ENCODE assay signal across 8 mouse cellular contexts in the genomic region with DNA sequence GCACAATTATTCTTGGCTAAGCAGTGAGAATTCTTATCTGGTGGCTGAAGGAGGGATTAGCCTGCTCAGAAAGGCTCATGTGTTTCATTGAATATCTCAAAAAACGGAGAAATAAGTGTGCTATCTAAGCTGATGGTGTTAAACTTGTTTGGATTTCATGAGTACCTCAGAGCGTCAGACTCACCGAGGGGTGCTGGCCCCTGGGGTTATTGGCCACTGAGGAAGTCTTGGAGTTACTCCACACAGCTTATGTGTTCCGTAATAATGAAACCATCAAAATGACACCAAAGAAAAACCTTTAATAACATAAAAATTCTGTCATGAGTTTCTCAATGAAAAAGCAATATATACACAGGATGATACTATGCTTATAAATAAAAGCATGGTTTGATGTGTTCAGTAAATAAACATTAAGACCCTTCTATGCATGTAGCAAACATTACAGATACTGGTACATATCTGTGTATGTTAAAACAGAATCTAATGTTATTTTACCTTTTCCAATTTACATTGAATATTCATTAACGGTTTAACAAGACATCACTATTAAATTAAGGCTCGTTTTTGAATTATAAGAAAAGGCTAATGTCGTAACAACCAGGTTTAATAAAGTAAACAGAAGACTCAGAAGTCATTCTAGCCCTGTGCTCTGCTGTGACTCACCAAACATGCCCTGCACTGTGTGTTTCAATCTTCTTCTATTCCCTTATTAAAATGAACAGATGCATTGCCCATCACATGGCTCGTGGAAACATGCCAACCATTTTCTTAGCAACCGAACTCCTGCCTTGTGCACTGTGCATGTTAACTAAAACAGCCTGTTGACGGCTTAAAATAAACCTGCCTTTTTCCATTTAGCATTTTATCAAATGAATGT.
DNase-seq lines count a peak whose midpoint lies in the region; ATAC-seq and TF ChIP-seq lines count a peak whose summit lies in the region.

No protein-coding gene starts in this region.

- no peak overlapping the region for H3K4me3 ChIP-seq in C2C12 (ENCODE audit: insufficient read depth, poor library complexity, severe bottlenecking)
- no peak overlapping the region for H3K4me3 ChIP-seq in embryonic facial prominence, embryonic 14.5 days (ENCODE audit: low read depth, low read length)

- no peak overlapping the region for H3K9ac ChIP-seq in embryonic facial prominence, embryonic 14.5 days (ENCODE audit: low read depth, low read length)

- H3K27ac ChIP-seq in embryonic facial prominence, embryonic 14.5 days (replicated peaks; ENCODE audit: low read depth, low read length): no peak overlapping the region

- ATAC-seq in embryonic facial prominence, embryonic 14.5 days (ENCODE audit: low read depth): peak; percentile 86

- H3ac ChIP-seq in C2C12 (ENCODE audit: control insufficient read depth, insufficient read length, low read depth): no peak overlapping the region

- H3K9me3 ChIP-seq in embryonic facial prominence, embryonic 14.5 days (ENCODE audit: control insufficient read depth, low read length): no peaks in the 10 kb centered on the region

- WGBS in embryonic facial prominence, embryonic 14.5 days: 46% methylated on average over 10 of the region's 10 CpGs

- no peaks in the 10 kb centered on the region for H3K36me3 ChIP-seq in C2C12 (ENCODE audit: control insufficient read depth, insufficient read depth)
- H3K36me3 ChIP-seq in embryonic facial prominence, embryonic 14.5 days (ENCODE audit: control insufficient read depth, insufficient read depth, low read length): no peaks in the 10 kb centered on the region

- H3K79me2 ChIP-seq in C2C12 (ENCODE audit: control insufficient read depth, insufficient read depth): no peaks in the 10 kb centered on the region

- peak; percentile 40 to 70 for DNase-seq in adrenal gland, adult (ENCODE audit: inconsistent age in 2 of 2, low spot score in 1 of 2)
- DNase-seq in adrenal gland, postnatal 25 days: no peak
- DNase-seq in embryonic facial prominence, embryonic 14.5 days (ENCODE audit: low spot score): peak; percentile 92
- DNase-seq in layer of hippocampus, postnatal 10 days (ENCODE audit: low spot score in 2 of 2): peak; percentile 69 to 74
- DNase-seq in right cerebral cortex, adult 18-20 months: peak; percentile 78
- no peak for DNase-seq in kidney, adult 18-20 months
- no peak for DNase-seq in thymus, adult 18-20 months

- peaks cover 12% of the 10 kb centered on the region; the same call in 1 of the 2 replicates for H3K4me1 ChIP-seq in embryonic facial prominence, embryonic 14.5 days (ENCODE audit: control insufficient read depth, insufficient read depth, low read length)

- H3K27me3 ChIP-seq in C2C12 (ENCODE audit: control insufficient read depth, insufficient read depth, insufficient read length): no peaks in the 10 kb centered on the region
- H3K27me3 ChIP-seq in embryonic facial prominence, embryonic 14.5 days (replicated peaks; ENCODE audit: control insufficient read depth, insufficient read depth, low read length): no peaks in the 10 kb centered on the region

- H3K79me3 ChIP-seq in C2C12 (ENCODE audit: low read depth): no peaks in the 10 kb centered on the region

- no peak overlapping the region for H3K4me2 ChIP-seq in embryonic facial prominence, embryonic 14.5 days (ENCODE audit: low read depth, low read length)

- TF ChIP-seq CTCF in C2C12 (IDR thresholded peaks at IDR 0.05; ENCODE audit: control insufficient read depth, insufficient read depth, insufficient read length): no peak

TF ChIP-seq in C2C12, 6 proteins besides CTCF, POLR2A, EP300 and RAD21:
- no peak for TF ChIP-seq CEBPB (IDR thresholded peaks at IDR 0.05; ENCODE audit: low read depth)
- no peak for TF ChIP-seq MYOG (IDR thresholded peaks at IDR 0.05; ENCODE audit: control insufficient read depth, extremely low read depth, insufficient read length)
- no peak for TF ChIP-seq MAX (IDR thresholded peaks at IDR 0.05)
- peak; percentile 77 for TF ChIP-seq USF1 (IDR thresholded peaks at IDR 0.05; ENCODE audit: low read depth)
- TF ChIP-seq MYOD1 (IDR thresholded peaks at IDR 0.05; ENCODE audit: control insufficient read depth, insufficient read length, low read depth): peak; percentile 37

Comparison
In these comparisons a context has a peak if more than half of its experiments do, and no peak if none do; other contexts are left out.
1. DNase-seq: peak in adrenal gland, adult (2 of 2), embryonic facial prominence, embryonic 14.5 days (single experiment), layer of hippocampus, postnatal 10 days (2 of 2) and right cerebral cortex, adult 18-20 months (single experiment); none in adrenal gland, postnatal 25 days (single experiment), kidney, adult 18-20 months (single experiment) and thymus, adult 18-20 months (0 of 2).